Mouse (Mus musculus) erythroblast, embryonic 14.5 days (primary cell): ENCODE data around the gene Trpd52l3.

Experiments
- GATA1 ChIP-seq: IDR thresholded peaks from 2 replicates; pipeline ENCODE4 v1.6.1; 2012; ENCODE audit warnings: low read length, inconsistent platforms, mixed read lengths
- TAL1 ChIP-seq: IDR thresholded peaks from 3 replicates; pipeline ENCODE4 v1.6.1; 2012; ENCODE audit warnings: low read length, inconsistent platforms, mixed read lengths

- no peak for TF ChIP-seq TAL1
- TF ChIP-seq GATA1 = no peak
These were observed 10.7 kb downstream of the Trpd52l3 start for GRCm38 (mm10) chr19:30014331-30014730.
